Mouse (Mus musculus): ENCODE measurements around the gene Tspan9. TPM values are rescaled to one million over a fixed set of nuclear protein-coding genes. Genes with fewer than 3 reads are reported as not detected.

The Tspan9 gene
- polyA plus RNA-seq, 2 experiments, result 134 to 151 TPM

DNA sequence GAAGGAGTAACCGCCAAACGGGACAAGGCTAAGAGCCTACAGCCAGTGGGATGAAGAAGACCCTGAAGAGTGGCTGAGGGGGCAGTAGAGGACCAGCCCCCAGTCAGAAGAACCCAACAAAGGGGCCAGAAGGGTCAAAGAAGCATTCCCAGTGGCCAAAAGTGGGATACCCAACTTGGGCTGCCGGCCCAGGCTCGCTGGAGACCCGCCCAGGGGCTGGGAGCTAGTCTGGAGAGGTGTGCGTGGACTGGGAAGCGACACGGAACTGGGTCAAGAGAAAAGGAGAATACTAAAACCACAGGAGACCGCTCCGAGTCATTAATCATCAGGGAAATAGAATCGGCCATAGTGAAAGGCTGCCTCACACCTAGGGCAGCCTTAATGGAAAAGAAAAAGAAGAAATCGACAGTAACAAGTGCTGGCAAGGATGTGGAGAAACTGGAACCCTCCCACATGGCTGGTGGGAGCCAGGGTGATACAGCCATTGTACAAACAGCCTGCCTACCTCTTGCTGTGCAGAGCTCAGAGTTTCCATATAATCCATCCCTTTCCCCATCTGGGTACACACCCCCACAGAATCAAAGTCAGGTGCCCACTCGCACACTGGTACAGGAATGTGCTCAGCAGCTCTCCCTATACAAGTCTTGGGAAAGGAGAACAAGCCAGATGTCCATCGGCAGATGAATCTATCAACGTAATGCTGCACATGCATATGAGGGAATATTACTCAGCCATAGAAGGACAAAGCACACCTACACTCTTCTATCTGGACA lies 49.4 kb downstream of the Tspan9 start:
- no peaks in the 10 kb centered on the region for H3K9me3 ChIP-seq (ENCODE audit: control insufficient read depth, low read length)
- no peak overlapping the region for H3K4me3 ChIP-seq (replicated peaks; ENCODE audit: low read length)
- no peak for DNase-seq (ENCODE audit: low spot score)
- H3K27me3 ChIP-seq (ENCODE audit: control insufficient read depth, insufficient read depth, low read length), result no peaks in the 10 kb centered on the region
- no peak overlapping the region for H3K9ac ChIP-seq (ENCODE audit: low read depth, low read length, severe bottlenecking)
- H3K4me2 ChIP-seq (replicated peaks; ENCODE audit: low read depth, low read length, severe bottlenecking), result no peak overlapping the region
- TF ChIP-seq POLR2A (IDR thresholded peaks at IDR 0.05; ENCODE audit: borderline replicate concordance, extremely low read depth, insufficient read depth, insufficient read length), result no peak
- H3K36me3 ChIP-seq (ENCODE audit: control insufficient read depth, insufficient read depth, low read length), result no peaks in the 10 kb centered on the region
- H3K4me1 ChIP-seq (ENCODE audit: control insufficient read depth, insufficient read depth, low read length), result peaks cover 42% of the 10 kb centered on the region
- no peak overlapping the region for H3K27ac ChIP-seq (replicated peaks; ENCODE audit: low read depth, low read length)
- WGBS, result 67% methylated on average over 15 of the region's 15 CpGs
- no peak for ATAC-seq (ENCODE audit: low FRiP score, low read depth)

DNA sequence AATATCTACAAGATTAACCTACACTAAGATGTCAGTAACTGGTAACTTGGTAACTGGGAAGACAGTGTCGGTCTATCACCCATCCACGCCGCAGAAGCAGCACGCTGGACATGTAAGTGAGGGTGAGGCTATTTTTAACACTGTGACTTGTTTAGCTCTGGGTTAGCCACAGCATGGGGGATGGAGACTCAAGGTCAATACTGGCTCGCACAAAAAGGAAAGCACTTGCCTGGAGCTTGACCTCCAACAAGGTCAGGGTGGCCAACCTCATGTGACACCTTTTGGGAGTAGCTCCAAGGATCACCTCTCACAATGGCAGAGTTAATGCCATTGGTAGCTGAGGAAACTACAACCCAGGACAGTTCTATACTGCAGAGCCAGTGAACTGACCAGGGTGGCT lies 50.8 kb downstream of the Tspan9 start:
- 74% methylated on average over 5 of the region's 5 CpGs for WGBS
- H3K4me1 ChIP-seq (ENCODE audit: control insufficient read depth, insufficient read depth, low read length), result peaks cover 48% of the 10 kb centered on the region
- DNase-seq (ENCODE audit: low spot score), result no peak

DNA sequence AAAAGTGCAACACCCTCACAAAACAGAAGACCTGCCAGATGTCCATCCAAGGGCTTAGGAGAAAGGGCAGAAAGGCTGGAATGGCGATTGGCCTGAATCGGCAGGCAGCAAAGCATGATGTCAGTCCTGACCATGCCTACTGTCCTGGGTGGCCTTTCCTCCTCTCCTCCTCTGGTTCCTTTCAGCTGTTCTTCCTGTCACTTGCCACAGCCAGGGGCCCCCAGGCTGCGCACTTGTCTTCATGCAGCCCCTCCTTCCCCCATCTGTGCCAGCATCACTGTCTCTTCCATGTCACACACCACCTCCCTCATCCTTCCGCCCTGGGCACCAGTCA lies 51.6 kb downstream of the Tspan9 start:
- peaks cover 49% of the 10 kb centered on the region for H3K4me1 ChIP-seq (ENCODE audit: control insufficient read depth, insufficient read depth, low read length)
- no peak for DNase-seq (ENCODE audit: low spot score)
- 83% methylated on average over 4 of the region's 4 CpGs for WGBS
- ATAC-seq (ENCODE audit: low FRiP score, low read depth), result no peak
- no peak overlapping the region for H3K4me2 ChIP-seq (replicated peaks; ENCODE audit: low read depth, low read length, severe bottlenecking)
- no peak overlapping the region for H3K4me3 ChIP-seq (replicated peaks; ENCODE audit: low read length)
- H3K9ac ChIP-seq (ENCODE audit: low read depth, low read length, severe bottlenecking), result no peak overlapping the region
- H3K36me3 ChIP-seq (ENCODE audit: control insufficient read depth, insufficient read depth, low read length), result no peaks in the 10 kb centered on the region; the same call in 1 of the 2 replicates
- no peak overlapping the region for H3K27ac ChIP-seq (replicated peaks; ENCODE audit: low read depth, low read length)
- H3K27me3 ChIP-seq (ENCODE audit: control insufficient read depth, insufficient read depth, low read length), result no peaks in the 10 kb centered on the region
- TF ChIP-seq POLR2A (IDR thresholded peaks at IDR 0.05; ENCODE audit: borderline replicate concordance, extremely low read depth, insufficient read depth, insufficient read length), result no peak
- H3K9me3 ChIP-seq (ENCODE audit: control insufficient read depth, low read length), result no peaks in the 10 kb centered on the region

More for the DNA sequence above, 50.8 kb downstream of the Tspan9 start:
- H3K9ac ChIP-seq (ENCODE audit: low read depth, low read length, severe bottlenecking), result no peak overlapping the region
- no peak overlapping the region for H3K4me3 ChIP-seq (replicated peaks; ENCODE audit: low read length)
- ATAC-seq (ENCODE audit: low FRiP score, low read depth), result no peak
- H3K36me3 ChIP-seq (ENCODE audit: control insufficient read depth, insufficient read depth, low read length), result no peaks in the 10 kb centered on the region
- no peaks in the 10 kb centered on the region for H3K9me3 ChIP-seq (ENCODE audit: control insufficient read depth, low read length)
- H3K4me2 ChIP-seq (replicated peaks; ENCODE audit: low read depth, low read length, severe bottlenecking), result no peak overlapping the region
- H3K27me3 ChIP-seq (ENCODE audit: control insufficient read depth, insufficient read depth, low read length), result no peaks in the 10 kb centered on the region
- H3K27ac ChIP-seq (replicated peaks; ENCODE audit: low read depth, low read length), result no peak overlapping the region
- no peak for TF ChIP-seq POLR2A (IDR thresholded peaks at IDR 0.05; ENCODE audit: borderline replicate concordance, extremely low read depth, insufficient read depth, insufficient read length)

DNA sequence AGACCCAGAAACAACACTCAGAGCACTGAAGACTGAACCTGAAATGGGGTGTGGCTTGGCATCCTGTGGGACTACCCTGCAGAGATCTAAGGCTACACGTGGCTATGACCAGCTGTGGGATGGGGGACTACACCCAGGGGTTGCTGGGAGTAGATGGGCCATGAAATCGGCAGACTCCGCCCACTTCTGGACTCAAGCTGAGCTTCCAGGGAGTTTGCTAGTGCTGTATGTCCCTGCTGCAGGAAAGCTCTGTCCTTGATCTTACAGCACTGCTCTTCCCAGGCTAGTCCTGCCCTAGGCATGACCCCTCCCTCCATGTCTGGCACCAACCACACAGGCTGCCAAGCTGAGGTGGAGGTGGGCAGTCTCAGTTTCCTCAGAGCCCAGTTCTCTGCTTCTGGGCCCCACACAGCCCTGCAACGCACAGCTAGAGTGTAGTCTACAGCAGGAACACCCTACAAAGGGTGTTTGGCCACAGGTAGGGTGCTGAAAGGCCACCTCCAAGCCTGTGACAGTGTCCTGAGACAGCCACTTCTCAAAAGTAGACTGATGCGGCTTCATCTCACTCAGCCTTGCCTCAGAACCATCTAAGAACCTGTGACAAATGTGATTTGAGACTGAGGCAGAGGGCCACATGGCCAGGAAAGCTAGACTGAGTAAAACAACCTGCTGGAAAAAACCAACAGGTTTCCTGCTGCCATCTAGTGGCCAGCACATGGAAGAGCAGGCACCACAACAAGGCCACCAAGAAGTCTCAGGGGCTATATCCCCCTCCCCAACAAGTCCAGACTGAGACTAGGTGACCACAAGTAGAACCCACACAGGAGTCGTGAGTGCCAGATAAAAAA lies 52.2 kb downstream of the Tspan9 start:
- ATAC-seq (ENCODE audit: low FRiP score, low read depth) (peak; percentile 25; the same call in 1 of the 2 replicates), DNase-seq (ENCODE audit: low spot score) (peak; percentile 51)
- Histone ChIP-seq H3K9me3 (ENCODE audit: control insufficient read depth, low read length) (no peaks in the 10 kb centered on the region), H3K4me3 (replicated peaks; ENCODE audit: low read length) (no peak overlapping the region), H3K36me3 (ENCODE audit: control insufficient read depth, insufficient read depth, low read length) (no peaks in the 10 kb centered on the region; the same call in 1 of the 2 replicates), H3K27ac (replicated peaks; ENCODE audit: low read depth, low read length) (peak overlapping the region; percentile 53; the same call in 1 of the 2 replicates), H3K27me3 (ENCODE audit: control insufficient read depth, insufficient read depth, low read length) (no peaks in the 10 kb centered on the region), H3K4me1 (ENCODE audit: control insufficient read depth, insufficient read depth, low read length) (peaks cover 54% of the 10 kb centered on the region), H3K4me2 (replicated peaks; ENCODE audit: low read depth, low read length, severe bottlenecking) (no peak overlapping the region), H3K9ac (ENCODE audit: low read depth, low read length, severe bottlenecking) (no peak overlapping the region)
- 36% methylated on average over 6 of the region's 6 CpGs for WGBS
- no peak for TF ChIP-seq POLR2A (IDR thresholded peaks at IDR 0.05; ENCODE audit: borderline replicate concordance, extremely low read depth, insufficient read depth, insufficient read length)

All from limb, embryonic 14.5 days (tissue).